Mouse (Mus musculus) heart, embryonic 11.5 days (tissue): ENCODE measurements around the gene Dlgap5. TPM values are rescaled to one million over a fixed set of nuclear protein-coding genes. Genes with fewer than 3 reads are reported as not detected.

Experiments used
- ATAC-seq: fragments of 200-750 bp; cut with Nextera tagmentation; replicated peaks from 2 replicates; pipeline ENCODE4 v1.8.0; 2017; ENCODE audit warnings: moderate library complexity; ENCODE audit not compliant: insufficient number of reproducible peaks, low FRiP score, low TSS enrichment
- H3K27ac ChIP-seq: fragments of 300-500 bp; sonication (generic); 2 replicates; pipeline ENCODE4 v1.5.1; 2014; ENCODE audit warnings: mild to moderate bottlenecking, low read depth, low read length
- H3K27me3 ChIP-seq: fragments of 300-500 bp; sonication (generic); 2 replicates; pipeline ENCODE4 v1.6.1; 2014; ENCODE audit warnings: mild to moderate bottlenecking, low read length, mixed read lengths; ENCODE audit not compliant: control insufficient read depth, insufficient read depth
- H3K36me3 ChIP-seq: fragments of 300-500 bp; sonication (generic); 2 replicates; pipeline ENCODE4 v1.6.1; 2014; ENCODE audit warnings: mild to moderate bottlenecking, low read length, moderate library complexity, mixed read lengths; ENCODE audit not compliant: control insufficient read depth, insufficient read depth
- H3K4me1 ChIP-seq: fragments of 300-500 bp; sonication (generic); 2 replicates; pipeline ENCODE4 v1.6.1; 2014; ENCODE audit warnings: low read length; ENCODE audit not compliant: control insufficient read depth, insufficient read depth
- H3K4me2 ChIP-seq: fragments of 300-500 bp; sonication (generic); 2 replicates; pipeline ENCODE4 v1.6.1; 2014; ENCODE audit warnings: mild to moderate bottlenecking, moderate library complexity
- H3K4me3 ChIP-seq: fragments of 300-500 bp; sonication (generic); 2 replicates; pipeline ENCODE4 v1.5.1; 2014; ENCODE audit warnings: low read depth, low read length
- H3K9ac ChIP-seq: fragments of 300-500 bp; sonication (generic); 2 replicates; pipeline ENCODE4 v1.6.1; 2014; ENCODE audit warnings: mild to moderate bottlenecking, low read depth, low read length, moderate library complexity
- H3K9me3 ChIP-seq: fragments of 300-500 bp; sonication (generic); replicated peaks from 2 replicates; pipeline ENCODE4 v1.6.1; 2016; ENCODE audit warnings: low read length; ENCODE audit not compliant: control insufficient read depth
- WGBS: fragments of 180-500 bp; shearing (Covaris S2); extraction: QIAGEN DNeasy Blood & Tissue Kit; methylation state at CpG from one replicate; pipeline ENCODE4 v1.1.7; 2014; ENCODE audit not compliant: insufficient replicate concordance; 5-methylcytosine and 5-hydroxymethylcytosine counted together
- polyA plus RNA-seq: library from polyadenylated mRNA; unstranded; fragments of >200 nt; fragmentation: Nextera tagmentation; extraction: Ambion mirVana; gene quantifications from 2 replicates; pipeline ENCODE4 v1.2.1, GENCODE M21; 2014

The Dlgap5 gene
- polyA plus RNA-seq, 1 experiment from 2014 or later: 47.9 TPM

GRCm38 (mm10) chr14:47354111-47354577 lies 64.1 kb downstream of the Dlgap5 start:
- Histone ChIP-seq H3K27ac (no peak overlapping the region), H3K9ac (no peak overlapping the region), H3K36me3 (no peaks in the 10 kb centered on the region), H3K27me3 (no peaks in the 10 kb centered on the region), H3K4me2 (no peak overlapping the region), H3K4me3 (no peak overlapping the region), H3K4me1 (no peaks in the 10 kb centered on the region), H3K9me3 (no peaks in the 10 kb centered on the region)
- 63% methylated on average over 8 of the region's 8 CpGs for WGBS
- ATAC-seq: no peak

- Histone ChIP-seq H3K4me1 (no peaks in the 10 kb centered on the region), H3K9ac (no peak overlapping the region), H3K36me3 (no peaks in the 10 kb centered on the region), H3K27me3 (no peaks in the 10 kb centered on the region), H3K4me2 (no peak overlapping the region), H3K27ac (no peak overlapping the region), H3K9me3 (no peaks in the 10 kb centered on the region), H3K4me3 (no peak overlapping the region)
- WGBS: 73% methylated on average over 4 of the region's 4 CpGs
- ATAC-seq: no peak
These were observed 65.0 kb downstream of the Dlgap5 start for GRCm38 (mm10) chr14:47353240-47353639.

GRCm38 (mm10) chr14:47352272-47352671 lies 65.9 kb downstream of the Dlgap5 start:
- H3K27me3 ChIP-seq: no peaks in the 10 kb centered on the region
- WGBS: 87% methylated on average over 10 of the region's 10 CpGs
- no peaks in the 10 kb centered on the region for H3K36me3 ChIP-seq
- H3K4me2 ChIP-seq: no peak overlapping the region
- no peaks in the 10 kb centered on the region for H3K4me1 ChIP-seq
- no peak overlapping the region for H3K9ac ChIP-seq
- no peak overlapping the region for H3K4me3 ChIP-seq
- no peaks in the 10 kb centered on the region for H3K9me3 ChIP-seq
- H3K27ac ChIP-seq: no peak overlapping the region
- no peak for ATAC-seq

- H3K4me3 ChIP-seq: no peak overlapping the region
- 83% methylated on average over 2 of the region's 2 CpGs for WGBS
- H3K4me2 ChIP-seq: no peak overlapping the region
- H3K36me3 ChIP-seq: no peaks in the 10 kb centered on the region
- no peaks in the 10 kb centered on the region for H3K4me1 ChIP-seq
- H3K27me3 ChIP-seq: no peaks in the 10 kb centered on the region
- no peak overlapping the region for H3K9ac ChIP-seq
- no peak for ATAC-seq
- no peaks in the 10 kb centered on the region for H3K9me3 ChIP-seq
- no peak overlapping the region for H3K27ac ChIP-seq
These were observed 67.2 kb downstream of the Dlgap5 start for GRCm38 (mm10) chr14:47350974-47351373.

GRCm38 (mm10) chr14:47346715-47347114 lies 71.5 kb downstream of the Dlgap5 start:
- 87% methylated on average over 1 of the region's 1 CpGs for WGBS

GRCm38 (mm10) chr14:47341811-47342291 lies 76.4 kb downstream of the Dlgap5 start:
- no peaks in the 10 kb centered on the region for H3K9me3 ChIP-seq
- no peak overlapping the region for H3K9ac ChIP-seq
- 71% methylated on average over 4 of the region's 4 CpGs for WGBS
- H3K4me1 ChIP-seq: no peaks in the 10 kb centered on the region
- no peak overlapping the region for H3K4me2 ChIP-seq
- no peak overlapping the region for H3K4me3 ChIP-seq
- H3K27ac ChIP-seq: no peak overlapping the region
- no peaks in the 10 kb centered on the region for H3K36me3 ChIP-seq
- no peak for ATAC-seq
- H3K27me3 ChIP-seq: no peaks in the 10 kb centered on the region

More at GRCm38 (mm10) chr14:47346715-47347114, 71.5 kb downstream of the Dlgap5 start:
- Histone ChIP-seq H3K4me1 (no peaks in the 10 kb centered on the region), H3K27ac (no peak overlapping the region), H3K27me3 (no peaks in the 10 kb centered on the region), H3K9ac (no peak overlapping the region), H3K4me2 (no peak overlapping the region), H3K4me3 (no peak overlapping the region), H3K36me3 (no peaks in the 10 kb centered on the region), H3K9me3 (no peaks in the 10 kb centered on the region)
- no peak for ATAC-seq

- WGBS: 77% methylated on average over 10 of the region's 10 CpGs
- Histone ChIP-seq H3K9ac (no peak overlapping the region), H3K4me2 (no peak overlapping the region), H3K27me3 (no peaks in the 10 kb centered on the region), H3K4me3 (no peak overlapping the region), H3K36me3 (no peaks in the 10 kb centered on the region), H3K27ac (no peak overlapping the region), H3K4me1 (no peaks in the 10 kb centered on the region), H3K9me3 (no peaks in the 10 kb centered on the region)
- ATAC-seq: no peak
These were observed 77.8 kb downstream of the Dlgap5 start for GRCm38 (mm10) chr14:47340231-47340925.
